Mouse (Mus musculus): ENCODE measurements at regions not wholly inside any gene's neighbourhood (a gene's known extent, or its start where the extent isn't known, plus 50 kb on each side); places are given as distances from the start of the nearest gene placed in this dataset.
A peak's percentile ranks its signal among the peaks of the same experiment; 100 is the strongest.

DNA sequence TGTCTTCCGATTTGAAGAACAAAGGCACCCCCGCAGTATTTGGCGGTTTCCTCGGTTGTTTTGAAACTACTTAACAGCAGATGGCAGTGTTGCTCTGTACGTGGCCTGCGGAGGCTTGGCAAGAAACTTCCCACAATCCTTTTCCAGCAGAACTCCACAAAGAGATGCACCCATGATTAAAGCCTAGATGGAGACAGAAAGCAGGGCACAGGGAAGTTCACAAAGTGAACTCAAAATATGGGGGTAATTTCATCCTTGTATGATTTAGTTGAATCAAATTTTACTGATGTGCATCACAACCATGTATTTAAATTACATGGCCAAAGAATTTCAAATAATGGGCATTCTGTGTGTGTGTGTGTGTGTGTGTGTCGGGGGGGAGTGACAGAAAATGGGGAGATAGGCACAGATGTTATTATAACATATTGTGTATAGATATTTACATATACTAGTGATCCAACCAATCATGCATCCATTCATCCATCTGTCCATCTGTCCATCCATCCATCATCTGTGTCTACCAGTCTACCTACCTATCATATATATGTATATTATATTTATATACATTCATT is 97.5 kb downstream of the Otol1 start:
- Histone ChIP-seq H3ac (ENCODE audit: control insufficient read depth, insufficient read length) (no peak overlapping the region), H3K4me3 (peak overlapping the region; percentile 16), H3K4me2 (ENCODE audit: low read depth) (peak overlapping the region; percentile 99), H3K36me3 (ENCODE audit: control insufficient read depth, insufficient read depth) (no peaks in the 10 kb centered on the region), H3K79me2 (ENCODE audit: control insufficient read depth, insufficient read depth) (no peaks in the 10 kb centered on the region), H3K27me3 (ENCODE audit: control insufficient read depth, insufficient read depth, insufficient read length) (no peaks in the 10 kb centered on the region)
- TF ChIP-seq E2F4 (IDR thresholded peaks at IDR 0.05; ENCODE audit: insufficient read depth) = no peak

DNA sequence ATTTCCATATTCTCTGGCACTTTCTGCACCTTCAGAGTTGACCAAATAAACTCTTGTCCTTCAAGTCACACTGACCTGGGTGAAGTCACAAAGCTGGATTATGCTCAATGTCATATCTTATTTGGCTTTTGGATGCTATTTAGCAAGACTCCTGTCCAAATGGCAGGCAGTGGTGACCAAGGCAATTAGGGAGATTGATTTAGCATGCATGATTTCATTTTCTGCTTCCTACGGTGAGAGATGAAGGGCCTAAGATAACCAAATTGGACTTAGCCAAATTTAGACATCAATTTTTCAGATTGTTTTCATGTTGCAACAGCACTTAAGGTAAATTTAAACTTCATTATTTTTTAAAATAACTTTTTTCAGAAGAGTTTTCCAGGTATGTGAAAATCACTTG is 98.1 kb downstream of the Otol1 start:
- Histone ChIP-seq H3K4me2 (ENCODE audit: low read depth) (no peak overlapping the region), H3K4me3 (no peak overlapping the region), H3ac (ENCODE audit: control insufficient read depth, insufficient read length) (no peak overlapping the region), H3K27me3 (ENCODE audit: control insufficient read depth, insufficient read depth, insufficient read length) (no peaks in the 10 kb centered on the region), H3K79me2 (ENCODE audit: control insufficient read depth, insufficient read depth) (no peaks in the 10 kb centered on the region), H3K36me3 (ENCODE audit: control insufficient read depth, insufficient read depth) (no peaks in the 10 kb centered on the region)
- TF ChIP-seq MYOG (IDR thresholded peaks at IDR 0.05; ENCODE audit: control insufficient read depth in 1 of 3, insufficient read depth in 1 of 3, insufficient read length in 2 of 3, low read depth in 2 of 3) = no peak
- no peak for TF ChIP-seq MYOD1 (IDR thresholded peaks at IDR 0.05; ENCODE audit: control insufficient read depth in 1 of 3, insufficient read length in 2 of 3, low read depth in 2 of 3)
- TF ChIP-seq REST (IDR thresholded peaks at IDR 0.05; ENCODE audit: insufficient read depth, insufficient read length) = no peak
- no peak for TF ChIP-seq TCF12 (IDR thresholded peaks at IDR 0.05; ENCODE audit: insufficient read depth, poor library complexity, severe bottlenecking)
- no peak for TF ChIP-seq CEBPB (IDR thresholded peaks at IDR 0.05; ENCODE audit: insufficient read depth, poor library complexity, severe bottlenecking)

- H3K36me3 ChIP-seq (ENCODE audit: control insufficient read depth, insufficient read depth) = no peaks in the 10 kb centered on the region
- no peak overlapping the region for H3K4me3 ChIP-seq
- no peak overlapping the region for H3ac ChIP-seq (ENCODE audit: control insufficient read depth, insufficient read length)
- no peaks in the 10 kb centered on the region for H3K79me2 ChIP-seq (ENCODE audit: control insufficient read depth, insufficient read depth)
- TF ChIP-seq CEBPB (IDR thresholded peaks at IDR 0.05; ENCODE audit: insufficient read depth, poor library complexity, severe bottlenecking) (no peak), E2F4 (IDR thresholded peaks at IDR 0.05; ENCODE audit: insufficient read depth) (no peak), USF1 (IDR thresholded peaks at IDR 0.05; ENCODE audit: low read depth) (no peak), REST (IDR thresholded peaks at IDR 0.05; ENCODE audit: insufficient read depth, insufficient read length) (no peak), SRF (IDR thresholded peaks at IDR 0.05; ENCODE audit: control insufficient read depth, insufficient read length, low read depth) (no peak), MYOD1 (IDR thresholded peaks at IDR 0.05; ENCODE audit: control insufficient read depth in 1 of 3, insufficient read length in 2 of 3, low read depth in 2 of 3) (no peak), POLR2AphosphoS2 (IDR thresholded peaks at IDR 0.05; ENCODE audit: insufficient read length, low read depth) (no peak), TCF3 (IDR thresholded peaks at IDR 0.05; ENCODE audit: insufficient read length, low read depth) (no peak), POLR2A (IDR thresholded peaks at IDR 0.05; ENCODE audit: insufficient read length, low read depth) (no peak), MYOG (IDR thresholded peaks at IDR 0.05; ENCODE audit: control insufficient read depth in 1 of 3, insufficient read depth in 1 of 3, insufficient read length in 2 of 3, low read depth in 2 of 3) (no peak), MAX (IDR thresholded peaks at IDR 0.05; ENCODE audit: low read depth) (no peak), TCF12 (IDR thresholded peaks at IDR 0.05; ENCODE audit: insufficient read depth, poor library complexity, severe bottlenecking) (no peak)
- no peak overlapping the region for H3K4me2 ChIP-seq (ENCODE audit: low read depth)
- H3K27me3 ChIP-seq (ENCODE audit: control insufficient read depth, insufficient read depth, insufficient read length) = no peaks in the 10 kb centered on the region
Observed at GRCm38 (mm10) chr3:70106141-70106540, 98.7 kb downstream of the Otol1 start.

GRCm38 (mm10) chr3:70126212-70126611 is 118.8 kb downstream of the Otol1 start:
- H3K79me2 ChIP-seq (ENCODE audit: control insufficient read depth, insufficient read depth) = no peaks in the 10 kb centered on the region
- no peak overlapping the region for H3K4me3 ChIP-seq
- H3K4me2 ChIP-seq (ENCODE audit: low read depth) = no peak overlapping the region
- no peaks in the 10 kb centered on the region for H3K27me3 ChIP-seq (ENCODE audit: control insufficient read depth, insufficient read depth, insufficient read length)
- no peaks in the 10 kb centered on the region for H3K36me3 ChIP-seq (ENCODE audit: control insufficient read depth, insufficient read depth)
- TF ChIP-seq TCF12 (IDR thresholded peaks at IDR 0.05; ENCODE audit: insufficient read depth, poor library complexity, severe bottlenecking) (no peak), MYOD1 (IDR thresholded peaks at IDR 0.05; ENCODE audit: control insufficient read depth in 1 of 3, insufficient read length in 2 of 3, low read depth in 2 of 3) (no peak), REST (IDR thresholded peaks at IDR 0.05; ENCODE audit: insufficient read depth, insufficient read length) (no peak), POLR2A (IDR thresholded peaks at IDR 0.05; ENCODE audit: insufficient read length, low read depth) (no peak), MYOG (IDR thresholded peaks at IDR 0.05; ENCODE audit: control insufficient read depth in 1 of 3, insufficient read depth in 1 of 3, insufficient read length in 2 of 3, low read depth in 2 of 3) (no peak), POLR2AphosphoS2 (IDR thresholded peaks at IDR 0.05; ENCODE audit: insufficient read length, low read depth) (no peak), MAX (IDR thresholded peaks at IDR 0.05; ENCODE audit: low read depth) (no peak), E2F4 (IDR thresholded peaks at IDR 0.05; ENCODE audit: insufficient read depth) (no peak), CEBPB (IDR thresholded peaks at IDR 0.05; ENCODE audit: insufficient read depth, poor library complexity, severe bottlenecking) (no peak), USF1 (IDR thresholded peaks at IDR 0.05; ENCODE audit: low read depth) (no peak), SRF (IDR thresholded peaks at IDR 0.05; ENCODE audit: control insufficient read depth, insufficient read length, low read depth) (no peak), TCF3 (IDR thresholded peaks at IDR 0.05; ENCODE audit: insufficient read length, low read depth) (no peak)
- H3ac ChIP-seq (ENCODE audit: control insufficient read depth, insufficient read length) = no peak overlapping the region

DNA sequence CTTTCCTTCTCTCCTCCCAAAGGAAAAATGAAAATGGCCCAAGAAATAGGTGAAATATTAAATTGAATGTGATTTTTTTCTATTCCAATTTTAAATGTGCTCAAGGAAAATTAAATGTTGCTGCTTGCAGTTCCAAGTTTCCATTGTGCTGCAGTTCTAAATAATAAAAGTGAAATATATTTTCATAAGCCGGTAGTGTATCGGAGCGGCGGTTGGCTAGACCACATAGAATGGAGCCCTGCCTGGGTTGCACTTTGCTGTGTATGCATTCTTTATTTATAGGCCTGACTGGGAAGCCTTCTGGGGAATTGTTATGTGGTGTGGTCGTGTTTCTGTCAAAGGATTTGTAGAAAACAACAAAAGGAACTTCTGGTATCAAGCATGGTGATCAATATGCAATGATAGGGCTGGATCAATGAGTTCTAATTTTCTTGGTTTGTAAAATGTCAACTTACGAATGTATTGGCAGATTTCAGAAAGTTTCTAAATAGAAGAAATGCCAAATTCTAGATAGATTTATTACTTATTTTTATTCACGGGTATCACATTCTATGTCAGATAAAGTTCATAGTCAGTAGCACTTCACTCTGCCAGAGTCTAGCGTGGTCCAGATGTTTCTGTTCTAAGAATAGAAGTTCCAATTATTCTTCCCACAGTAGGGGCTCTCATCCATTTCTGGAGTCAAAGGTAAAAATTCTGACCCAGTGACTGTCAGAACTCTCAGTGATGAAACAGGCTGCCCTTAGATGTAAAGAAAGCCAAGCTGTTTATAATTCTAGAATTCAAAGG is 123.0 kb downstream of the Otol1 start:
- Histone ChIP-seq H3K79me2 (ENCODE audit: control insufficient read depth, insufficient read depth) (no peaks in the 10 kb centered on the region), H3K4me3 (no peak overlapping the region), H3ac (ENCODE audit: control insufficient read depth, insufficient read length) (no peak overlapping the region), H3K4me2 (ENCODE audit: low read depth) (no peak overlapping the region), H3K36me3 (ENCODE audit: control insufficient read depth, insufficient read depth) (no peaks in the 10 kb centered on the region), H3K27me3 (ENCODE audit: control insufficient read depth, insufficient read depth, insufficient read length) (no peaks in the 10 kb centered on the region)
- TF ChIP-seq REST (IDR thresholded peaks at IDR 0.05; ENCODE audit: insufficient read depth, insufficient read length) (no peak), MYOG (IDR thresholded peaks at IDR 0.05; ENCODE audit: control insufficient read depth in 1 of 3, insufficient read depth in 1 of 3, insufficient read length in 2 of 3, low read depth in 2 of 3) (no peak), SRF (IDR thresholded peaks at IDR 0.05; ENCODE audit: control insufficient read depth, insufficient read length, low read depth) (no peak), MAX (IDR thresholded peaks at IDR 0.05; ENCODE audit: low read depth) (no peak), TCF12 (IDR thresholded peaks at IDR 0.05; ENCODE audit: insufficient read depth, poor library complexity, severe bottlenecking) (no peak), CEBPB (IDR thresholded peaks at IDR 0.05; ENCODE audit: insufficient read depth, poor library complexity, severe bottlenecking) (no peak), MYOD1 (IDR thresholded peaks at IDR 0.05; ENCODE audit: control insufficient read depth in 1 of 3, insufficient read length in 2 of 3, low read depth in 2 of 3) (no peak), E2F4 (IDR thresholded peaks at IDR 0.05; ENCODE audit: insufficient read depth) (no peak), USF1 (IDR thresholded peaks at IDR 0.05; ENCODE audit: low read depth) (no peak), TCF3 (IDR thresholded peaks at IDR 0.05; ENCODE audit: insufficient read length, low read depth) (no peak), POLR2AphosphoS2 (IDR thresholded peaks at IDR 0.05; ENCODE audit: insufficient read length, low read depth) (no peak), POLR2A (IDR thresholded peaks at IDR 0.05; ENCODE audit: insufficient read length, low read depth) (no peak)

Measured in myocyte (in vitro differentiated cells).